Mouse (Mus musculus) myocyte (in vitro differentiated cells): ENCODE results near the gene Hoxb4. TPM values are rescaled to one million over a fixed set of nuclear protein-coding genes. Genes with fewer than 3 reads are reported as not detected.

Source experiments
- H3K27me3 ChIP-seq: one replicate; pipeline ENCODE4 v1.6.1; 2011; ENCODE audit not compliant: control insufficient read depth, insufficient read depth, insufficient read length
- H3K36me3 ChIP-seq: one replicate; pipeline ENCODE4 v1.6.1; 2011; ENCODE audit not compliant: control insufficient read depth, insufficient read depth
- H3K4me2 ChIP-seq: one replicate; pipeline ENCODE4 v1.6.1; 2011; ENCODE audit warnings: low read depth, control low read depth
- H3K4me3 ChIP-seq: one replicate; pipeline ENCODE4 v1.5.1; 2011; ENCODE audit warnings: mild to moderate bottlenecking, control low read depth, moderate library complexity
- H3K79me2 ChIP-seq: one replicate; pipeline ENCODE4 v1.6.1; 2011; ENCODE audit not compliant: control insufficient read depth, insufficient read depth
- H3ac ChIP-seq: one replicate; pipeline ENCODE4 v1.6.1; 2011; ENCODE audit not compliant: control insufficient read depth, insufficient read length
- CEBPB ChIP-seq: IDR thresholded peaks from 2 replicates; pipeline ENCODE4 v1.6.1; 2011; ENCODE audit warnings: mild to moderate bottlenecking, moderate library complexity; ENCODE audit not compliant: poor library complexity, insufficient read depth, severe bottlenecking
- E2F4 ChIP-seq: IDR thresholded peaks from one replicate; pipeline ENCODE4 v1.6.1; 2011; ENCODE audit warnings: mild to moderate bottlenecking, control low read depth, moderate library complexity; ENCODE audit not compliant: insufficient read depth
- MAX ChIP-seq: IDR thresholded peaks from one replicate; pipeline ENCODE4 v1.6.1; 2011; ENCODE audit warnings: low read depth, mild to moderate bottlenecking, control low read depth
- MYOD1 ChIP-seq, 3 experiments: IDR thresholded peaks; one replicate each; pipeline ENCODE4 v1.6.1; 2011; ENCODE audit warnings: control low read depth in 2 of 3, low read depth in 2 of 3, mild to moderate bottlenecking in 2 of 3, moderate library complexity in 1 of 3; ENCODE audit not compliant: insufficient read length in 2 of 3, control insufficient read depth in 1 of 3
- MYOG ChIP-seq, 3 experiments: IDR thresholded peaks; one replicate each; pipeline ENCODE4 v1.6.1; 2011; ENCODE audit warnings: control low read depth in 2 of 3, low read depth in 2 of 3, mild to moderate bottlenecking in 2 of 3; ENCODE audit not compliant: insufficient read length in 2 of 3, control insufficient read depth in 1 of 3, insufficient read depth in 1 of 3
- POLR2A ChIP-seq: IDR thresholded peaks from one replicate; pipeline ENCODE4 v1.6.1; 2011; ENCODE audit warnings: low read depth, mild to moderate bottlenecking, control low read depth, moderate library complexity; ENCODE audit not compliant: insufficient read length
- POLR2AphosphoS2 ChIP-seq: IDR thresholded peaks from one replicate; pipeline ENCODE4 v1.6.1; 2011; ENCODE audit warnings: low read depth, control low read depth; ENCODE audit not compliant: insufficient read length
- REST ChIP-seq: IDR thresholded peaks from one replicate; pipeline ENCODE4 v1.6.1; 2011; ENCODE audit warnings: mild to moderate bottlenecking, control low read depth, moderate library complexity; ENCODE audit not compliant: insufficient read depth, insufficient read length
- SRF ChIP-seq: IDR thresholded peaks from one replicate; pipeline ENCODE4 v1.6.1; 2011; ENCODE audit warnings: low read depth; ENCODE audit not compliant: control insufficient read depth, insufficient read length
- TCF12 ChIP-seq: IDR thresholded peaks from one replicate; pipeline ENCODE4 v1.6.1; 2011; ENCODE audit warnings: mild to moderate bottlenecking, control low read depth; ENCODE audit not compliant: poor library complexity, insufficient read depth, severe bottlenecking
- TCF3 ChIP-seq: IDR thresholded peaks from one replicate; pipeline ENCODE4 v1.6.1; 2011; ENCODE audit warnings: low read depth, control low read depth; ENCODE audit not compliant: insufficient read length
- USF1 ChIP-seq: IDR thresholded peaks from one replicate; pipeline ENCODE4 v1.6.1; 2011; ENCODE audit warnings: low read depth, mild to moderate bottlenecking, control low read depth, moderate library complexity
- polyA plus RNA-seq: library from polyadenylated mRNA; unstranded; fragments of >200 nt; fragmentation: generic; extraction: Trizol; gene quantifications from one replicate; pipeline ENCODE4 v1.2.1, GENCODE M21; 2012; ENCODE audit warnings: missing spikeins

Hoxb4 gene
- polyA plus RNA-seq, 1 experiment = not detected

GRCm38 (mm10) chr11:96338957-96339855 lies 21.1 kb downstream of the Hoxb4 start:
- H3K27me3 ChIP-seq = peaks cover 79% of the 10 kb centered on the region
- H3K4me2 ChIP-seq = no peak overlapping the region
- no peak overlapping the region for H3ac ChIP-seq
- no peaks in the 10 kb centered on the region for H3K36me3 ChIP-seq
- H3K4me3 ChIP-seq = no peak overlapping the region
- H3K79me2 ChIP-seq = no peaks in the 10 kb centered on the region
- TF ChIP-seq TCF12 = no peak
- TF ChIP-seq MYOD1 (IDR thresholded peaks at IDR 0.05; ENCODE audit: control insufficient read depth in 1 of 3, insufficient read length in 2 of 3, low read depth in 2 of 3) = no peak
- no peak for TF ChIP-seq TCF3
- no peak for TF ChIP-seq CEBPB

GRCm38 (mm10) chr11:96340698-96341365 lies 22.8 kb downstream of the Hoxb4 start:
- Histone ChIP-seq H3K4me3 (no peak overlapping the region), H3K79me2 (no peaks in the 10 kb centered on the region), H3K36me3 (no peaks in the 10 kb centered on the region), H3ac (no peak overlapping the region), H3K27me3 (peaks cover 78% of the 10 kb centered on the region), H3K4me2 (no peak overlapping the region)
- TF ChIP-seq TCF12 = no peak
- no peak for TF ChIP-seq MYOD1 (IDR thresholded peaks at IDR 0.05; ENCODE audit: control insufficient read depth in 1 of 3, insufficient read length in 2 of 3, low read depth in 2 of 3)
- TF ChIP-seq REST = no peak
- no peak for TF ChIP-seq SRF
- no peak for TF ChIP-seq POLR2AphosphoS2
- no peak for TF ChIP-seq TCF3
- TF ChIP-seq CEBPB = no peak
- TF ChIP-seq MAX = no peak
- TF ChIP-seq POLR2A = no peak
- no peak for TF ChIP-seq USF1
- no peak for TF ChIP-seq MYOG (IDR thresholded peaks at IDR 0.05; ENCODE audit: control insufficient read depth in 1 of 3, insufficient read depth in 1 of 3, insufficient read length in 2 of 3, low read depth in 2 of 3)
- no peak for TF ChIP-seq E2F4

- Histone ChIP-seq H3K4me3 (no peak overlapping the region), H3K79me2 (no peaks in the 10 kb centered on the region), H3K36me3 (no peaks in the 10 kb centered on the region), H3K27me3 (peaks cover 81% of the 10 kb centered on the region), H3ac (no peak overlapping the region), H3K4me2 (peak overlapping the region; percentile 44)
- TF ChIP-seq E2F4 (no peak), MYOG (IDR thresholded peaks at IDR 0.05; ENCODE audit: control insufficient read depth in 1 of 3, insufficient read depth in 1 of 3, insufficient read length in 2 of 3, low read depth in 2 of 3) (no peak), TCF3 (no peak)
Measured at GRCm38 (mm10) chr11:96341701-96342575, 23.9 kb downstream of the Hoxb4 start.

- Histone ChIP-seq H3K4me3 (no peak overlapping the region), H3ac (no peak overlapping the region), H3K4me2 (no peak overlapping the region), H3K27me3 (peaks cover 79% of the 10 kb centered on the region), H3K36me3 (no peaks in the 10 kb centered on the region), H3K79me2 (no peaks in the 10 kb centered on the region)
- TF ChIP-seq POLR2AphosphoS2 = no peak
- no peak for TF ChIP-seq TCF12
Measured at GRCm38 (mm10) chr11:96342576-96342930, 24.5 kb downstream of the Hoxb4 start.

- Histone ChIP-seq H3K4me3 (no peak overlapping the region), H3K27me3 (peaks cover 78% of the 10 kb centered on the region), H3ac (no peak overlapping the region), H3K4me2 (no peak overlapping the region), H3K36me3 (no peaks in the 10 kb centered on the region), H3K79me2 (no peaks in the 10 kb centered on the region)
- no peak for TF ChIP-seq USF1
- no peak for TF ChIP-seq MYOD1 (IDR thresholded peaks at IDR 0.05; ENCODE audit: control insufficient read depth in 1 of 3, insufficient read length in 2 of 3, low read depth in 2 of 3)
- TF ChIP-seq REST = no peak
- no peak for TF ChIP-seq MYOG (IDR thresholded peaks at IDR 0.05; ENCODE audit: control insufficient read depth in 1 of 3, insufficient read depth in 1 of 3, insufficient read length in 2 of 3, low read depth in 2 of 3)
- TF ChIP-seq CEBPB = no peak
- no peak for TF ChIP-seq E2F4
- TF ChIP-seq POLR2A = no peak
- no peak for TF ChIP-seq SRF
- TF ChIP-seq MAX = no peak
- TF ChIP-seq POLR2AphosphoS2 = no peak
- no peak for TF ChIP-seq TCF3
- TF ChIP-seq TCF12 = no peak
Measured at GRCm38 (mm10) chr11:96343206-96343745, 25.2 kb downstream of the Hoxb4 start.
